Mouse (Mus musculus) forebrain, embryonic 11.5 days (tissue): ENCODE measurements around the gene Stap2. TPM values are rescaled to one million over a fixed set of nuclear protein-coding genes. Genes with fewer than 3 reads are reported as not detected.

Experiments
- ATAC-seq: fragments of 200-750 bp; cut with Nextera tagmentation; replicated peaks from 2 replicates; pipeline ENCODE4 v1.8.0; 2017; ENCODE audit warnings: moderate TSS enrichment; ENCODE audit not compliant: low FRiP score
- DNase-seq: peaks from one replicate; pipeline ENCODE4 v3.0.0-alpha.2; 2017; ENCODE audit warnings: low spot score
- H3K27ac ChIP-seq: fragments of 300-500 bp; sonication (generic); 2 replicates; pipeline ENCODE4 v1.5.1; 2014; ENCODE audit warnings: low read depth, low read length
- H3K27me3 ChIP-seq: fragments of 300-500 bp; sonication (generic); 2 replicates; pipeline ENCODE4 v1.6.1; 2014; ENCODE audit warnings: mild to moderate bottlenecking, low read length, mixed read lengths; ENCODE audit not compliant: control insufficient read depth, insufficient read depth
- H3K36me3 ChIP-seq: fragments of 300-500 bp; sonication (generic); 2 replicates; pipeline ENCODE4 v1.6.1; 2014; ENCODE audit warnings: mild to moderate bottlenecking, low read length, moderate library complexity, mixed read lengths; ENCODE audit not compliant: control insufficient read depth, insufficient read depth
- H3K4me1 ChIP-seq: fragments of 300-500 bp; sonication (generic); replicated peaks from 2 replicates; pipeline ENCODE4 v1.6.1; 2014; ENCODE audit warnings: low read length, mixed read lengths; ENCODE audit not compliant: control insufficient read depth, insufficient read depth
- H3K4me2 ChIP-seq: fragments of 300-500 bp; sonication (generic); 2 replicates; pipeline ENCODE4 v1.6.1; 2014; ENCODE audit warnings: low read depth, mild to moderate bottlenecking, low read length, moderate library complexity, mixed read lengths; ENCODE audit not compliant: severe bottlenecking
- H3K4me3 ChIP-seq: fragments of 300-500 bp; sonication (generic); 2 replicates; pipeline ENCODE4 v1.5.1; 2014; ENCODE audit warnings: low read depth, low read length
- H3K9ac ChIP-seq: fragments of 300-500 bp; sonication (generic); 2 replicates; pipeline ENCODE4 v1.6.1; 2014; ENCODE audit warnings: low read length
- H3K9me3 ChIP-seq: fragments of 300-500 bp; sonication (generic); 2 replicates; pipeline ENCODE4 v1.6.1; 2016; ENCODE audit warnings: low read length, mixed read lengths; ENCODE audit not compliant: control insufficient read depth
- WGBS: fragments of 180-500 bp; shearing (Covaris S2); extraction: QIAGEN DNeasy Blood & Tissue Kit; methylation state at CpG from one replicate; pipeline ENCODE4 v1.1.7; 2014; 5-methylcytosine and 5-hydroxymethylcytosine counted together
- polyA plus RNA-seq: library from polyadenylated mRNA; unstranded; fragments of >200 nt; fragmentation: Nextera tagmentation; extraction: Ambion mirVana; gene quantifications from 2 replicates; pipeline ENCODE4 v1.2.1, GENCODE M21; 2014

Gene Stap2
- polyA plus RNA-seq: 5.3 and 6.4 TPM in 2 replicates

GRCm38 (mm10) chr17:56005415-56006061 lies at the start of gene Stap2, which contains the start of gene Mpnd:
TSS of gene Stap2 (minus strand) at chr17:56005584.
TSS of gene Mpnd (plus strand) at chr17:56005711.
- Histone ChIP-seq H3K4me1 (peaks cover 7% of the 10 kb centered on the region; the same call in 1 of the 2 replicates), H3K27ac (no peak within 1 kb of the TSS), H3K27me3 (0 out of 2 replicates have a peak, but pooled peaks cover 2% of the 10 kb centered on the region), H3K4me3 (no peak within 1 kb of the TSS), H3K9me3 (no peaks in the 10 kb centered on the region; the same call in 1 of the 2 replicates), H3K4me2 (no peak within 1 kb of the TSS), H3K36me3 (no peaks in the 10 kb centered on the region), H3K9ac (no peak within 1 kb of the TSS)
- no peak for ATAC-seq
- 59% methylated on average over 13 of the region's 13 CpGs for WGBS
- DNase-seq: peak; percentile 73

- no peaks in the 10 kb centered on the region for H3K4me1 ChIP-seq
- no peak overlapping the region for H3K27ac ChIP-seq
- H3K36me3 ChIP-seq: peaks cover 31% of the 10 kb centered on the region
- no peaks in the 10 kb centered on the region for H3K27me3 ChIP-seq
- no peak for DNase-seq
- no peaks in the 10 kb centered on the region for H3K9me3 ChIP-seq
- no peak overlapping the region for H3K9ac ChIP-seq
- H3K4me2 ChIP-seq: no peak overlapping the region
- no peak overlapping the region for H3K4me3 ChIP-seq
- no peak for ATAC-seq
Observed at GRCm38 (mm10) chr17:56054938-56055337, 49.6 kb upstream of the Stap2 start.

DNA sequence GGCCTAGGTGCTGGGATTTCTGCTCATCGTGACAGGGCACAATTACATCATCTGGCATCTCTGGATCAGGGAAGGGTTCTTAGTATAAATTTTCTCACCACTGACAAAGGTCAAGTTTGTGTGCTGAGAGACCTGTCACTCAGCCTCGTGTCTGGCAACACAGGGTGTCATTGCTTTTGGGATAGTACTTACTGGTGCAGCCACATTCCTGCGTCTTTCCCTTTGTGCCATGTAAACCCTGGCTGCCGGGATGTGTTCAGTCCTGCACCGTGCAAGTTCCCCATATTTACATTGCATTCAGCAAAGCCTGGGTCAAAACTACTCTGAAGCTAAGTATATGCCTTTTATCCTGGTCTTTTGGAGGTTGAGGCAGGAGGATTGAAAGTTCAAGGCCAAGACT lies 46.0 kb upstream of the Stap2 start:
- Histone ChIP-seq H3K27ac (no peak overlapping the region), H3K4me1 (no peaks in the 10 kb centered on the region), H3K9ac (no peak overlapping the region), H3K4me2 (no peak overlapping the region), H3K9me3 (no peaks in the 10 kb centered on the region), H3K4me3 (no peak overlapping the region), H3K36me3 (peaks cover 18% of the 10 kb centered on the region), H3K27me3 (no peaks in the 10 kb centered on the region)
- ATAC-seq (no peak; the same call in 1 of the 2 replicates), DNase-seq (no peak)
- 90% methylated on average over 5 of the region's 5 CpGs for WGBS

DNA sequence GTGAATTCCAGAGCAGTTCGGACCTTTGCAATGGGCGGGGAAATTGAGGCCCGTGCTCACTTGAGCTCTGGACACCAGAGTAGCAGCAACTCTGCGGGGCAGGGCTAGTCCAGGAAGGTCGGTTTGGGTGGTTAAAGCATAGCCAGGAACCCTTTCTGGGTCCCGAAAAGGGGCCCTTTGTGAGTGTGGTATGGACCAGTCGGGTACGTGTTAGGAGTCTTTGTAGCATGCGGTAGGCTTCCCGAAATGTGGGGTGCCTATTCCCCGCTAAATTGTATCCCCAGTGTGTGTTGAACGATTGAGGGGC lies 35.4 kb upstream of the Stap2 start:
- DNase-seq (no peak), ATAC-seq (no peak)
- Histone ChIP-seq H3K9me3 (no peaks in the 10 kb centered on the region), H3K4me3 (peak overlapping the region; percentile 80), H3K36me3 (no peaks in the 10 kb centered on the region), H3K27me3 (no peaks in the 10 kb centered on the region), H3K4me2 (peak overlapping the region; percentile 61), H3K9ac (peak overlapping the region; percentile 83), H3K27ac (peak overlapping the region; percentile 18; the same call in 1 of the 2 replicates), H3K4me1 (peaks cover 9% of the 10 kb centered on the region)
- WGBS: 4% methylated on average over 12 of the region's 12 CpGs

DNA sequence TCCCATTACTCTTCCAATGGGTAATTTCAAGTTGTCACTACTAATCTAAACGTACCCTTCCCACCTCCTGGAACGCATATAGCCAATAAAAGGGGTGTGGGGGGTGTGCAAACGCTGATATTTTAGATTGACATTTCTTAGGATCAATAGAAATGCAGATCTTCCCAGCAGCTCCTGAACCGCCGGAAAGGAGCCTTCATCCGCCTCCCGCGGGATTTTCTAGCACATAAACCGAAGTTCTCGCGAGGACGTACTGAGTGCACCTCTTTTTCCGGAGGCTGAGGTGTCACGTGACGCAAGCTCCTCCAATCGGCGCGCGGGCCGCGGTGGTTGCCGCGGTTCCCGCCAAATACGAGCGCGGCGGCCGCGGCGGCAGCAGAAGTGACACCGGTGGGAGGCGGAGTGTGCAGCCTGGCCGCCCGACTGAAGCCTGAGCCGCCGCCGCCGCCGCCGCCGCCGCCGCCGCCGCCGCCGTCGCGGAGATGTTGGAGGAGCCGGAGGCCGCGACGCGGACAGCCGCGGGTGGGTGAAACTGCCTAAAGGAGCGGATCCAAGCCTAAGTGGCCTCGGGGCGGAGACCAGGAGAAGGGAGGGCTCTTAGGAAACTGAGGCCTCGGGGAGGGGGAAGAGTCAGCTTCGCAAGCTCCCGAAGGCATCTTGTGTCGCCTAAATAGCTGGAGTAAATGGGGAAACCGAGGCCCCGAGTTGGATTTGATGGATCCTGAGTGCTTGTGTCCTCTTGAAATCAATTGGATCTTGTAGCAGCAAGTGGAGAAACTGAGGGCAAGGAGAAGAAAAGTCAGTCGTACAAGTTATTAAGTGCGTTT lies 34.9 kb upstream of the Stap2 start, which contains the start of gene Chaf1a:
Gene Chaf1a, plus strand, starts transcription at position 410 of the 827 bp plus-strand sequence.
- ATAC-seq: peak; percentile 84

GRCm38 (mm10) chr17:56039345-56039744 lies 34.0 kb upstream of the Stap2 start:
- DNase-seq (no peak), ATAC-seq (no peak)

More for the DNA sequence above, 34.9 kb upstream of the Stap2 start, which contains the start of gene Chaf1a:
- H3K4me2 ChIP-seq: peak within 1 kb of the TSS; percentile 61
- H3K27ac ChIP-seq: peak within 1 kb of the TSS; percentile 71; the same call in 1 of the 2 replicates
- under 1% methylated on average over 68 of the region's 68 CpGs for WGBS
- DNase-seq: peak; percentile 97
- no peaks in the 10 kb centered on the region for H3K36me3 ChIP-seq
- peaks cover 14% of the 10 kb centered on the region for H3K4me1 ChIP-seq
- peak within 1 kb of the TSS; percentile 80 for H3K4me3 ChIP-seq
- no peaks in the 10 kb centered on the region for H3K9me3 ChIP-seq
- H3K9ac ChIP-seq: peak within 1 kb of the TSS; percentile 83
- H3K27me3 ChIP-seq: no peaks in the 10 kb centered on the region

GRCm38 (mm10) chr17:56038583-56039261 lies 33.3 kb upstream of the Stap2 start:
- peaks cover 2% of the 10 kb centered on the region; the same call in 1 of the 2 replicates for H3K36me3 ChIP-seq
- 86% methylated on average over 8 of the region's 8 CpGs for WGBS
- H3K4me1 ChIP-seq: peaks cover 15% of the 10 kb centered on the region
- no peaks in the 10 kb centered on the region for H3K27me3 ChIP-seq
- DNase-seq (no peak), ATAC-seq (no peak)
- H3K4me2 ChIP-seq: no peak overlapping the region
- no peak overlapping the region for H3K9ac ChIP-seq
- H3K9me3 ChIP-seq: no peaks in the 10 kb centered on the region
- no peak overlapping the region for H3K4me3 ChIP-seq
- H3K27ac ChIP-seq: no peak overlapping the region

More at GRCm38 (mm10) chr17:56039345-56039744, 34.0 kb upstream of the Stap2 start:
- no peak overlapping the region; the same call in 1 of the 2 replicates for H3K9ac ChIP-seq
- H3K27ac ChIP-seq: no peak overlapping the region
- no peak overlapping the region; the same call in 1 of the 2 replicates for H3K4me2 ChIP-seq
- WGBS: 84% methylated on average over 4 of the region's 4 CpGs
- H3K4me1 ChIP-seq: peaks cover 15% of the 10 kb centered on the region
- peaks cover 2% of the 10 kb centered on the region; the same call in 1 of the 2 replicates for H3K36me3 ChIP-seq
- no peak overlapping the region for H3K4me3 ChIP-seq
- H3K27me3 ChIP-seq: no peaks in the 10 kb centered on the region
- H3K9me3 ChIP-seq: no peaks in the 10 kb centered on the region

DNA sequence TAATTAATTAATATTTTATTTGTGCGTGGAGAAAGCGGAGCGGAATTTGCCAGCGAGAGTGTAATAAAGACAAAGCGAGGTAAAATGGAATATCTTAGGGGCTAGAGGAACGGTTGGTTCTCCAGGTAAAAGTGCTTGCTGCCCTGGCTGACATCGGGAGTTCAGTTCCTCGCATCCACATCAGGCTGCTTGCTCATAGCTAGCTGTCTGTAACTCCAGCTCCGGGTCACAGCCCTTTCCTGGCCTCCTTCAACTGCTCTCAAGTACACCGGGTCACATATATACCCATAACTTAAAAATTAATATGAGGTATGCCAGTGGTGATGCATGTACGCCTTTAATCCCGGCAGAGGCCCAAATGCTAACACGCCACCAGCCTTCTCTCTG lies 31.5 kb upstream of the Stap2 start:
- Histone ChIP-seq H3K27me3 (no peaks in the 10 kb centered on the region), H3K9ac (0 out of 2 replicates have a peak overlapping the region, but pooled peaks have one; percentile 27), H3K4me2 (peak overlapping the region; percentile 13; the same call in 1 of the 2 replicates), H3K9me3 (no peaks in the 10 kb centered on the region), H3K4me1 (peaks cover 12% of the 10 kb centered on the region), H3K27ac (no peak overlapping the region), H3K4me3 (peak overlapping the region; percentile 85; the same call in 1 of the 2 replicates), H3K36me3 (peaks cover 2% of the 10 kb centered on the region; the same call in 1 of the 2 replicates)
- DNase-seq (no peak), ATAC-seq (peak; percentile 24)
- 39% methylated on average over 13 of the region's 13 CpGs for WGBS
